Mouse (Mus musculus): ENCODE measurements around the gene Cdc25b. TPM values are rescaled to one million over a fixed set of nuclear protein-coding genes. Genes with fewer than 3 reads are reported as not detected.

The Cdc25b gene
- polyA plus RNA-seq, 1 experiment from 2014 or later, result 36.1 TPM

GRCm38 (mm10) chr2:131206778-131207177, 20.0 kb downstream of the Cdc25b start, which contains the start of gene Ap5s1:
Ap5s1 (plus strand) TSS chr2:131207078.
- no peak within 1 kb of the TSS for H3K4me2 ChIP-seq (ENCODE audit: low read length)
- no peaks in the 10 kb centered on the region for H3K36me3 ChIP-seq (ENCODE audit: insufficient read depth, low read length)
- H3K4me3 ChIP-seq (replicated peaks; ENCODE audit: low read depth, low read length), result no peak within 1 kb of the TSS
- DNase-seq (ENCODE audit: low spot score) (no peak), ATAC-seq (replicated peaks; ENCODE audit: low FRiP score, low read depth) (no peak)
- peaks cover 16% of the 10 kb centered on the region; the same call in 1 of the 2 replicates for H3K4me1 ChIP-seq (replicated peaks; ENCODE audit: insufficient read depth, low read length)
- no peak for TF ChIP-seq CTCF (IDR thresholded peaks at IDR 0.05; ENCODE audit: low read depth)
- H3K9me3 ChIP-seq (replicated peaks; ENCODE audit: low read length), result no peaks in the 10 kb centered on the region
- WGBS, result 67% methylated on average over 4 of the region's 4 CpGs
- no peak within 1 kb of the TSS for H3K27ac ChIP-seq
- no peak within 1 kb of the TSS for H3K9ac ChIP-seq (ENCODE audit: low read depth, low read length)
- no peaks in the 10 kb centered on the region for H3K27me3 ChIP-seq (ENCODE audit: insufficient read depth, low read length)

DNA sequence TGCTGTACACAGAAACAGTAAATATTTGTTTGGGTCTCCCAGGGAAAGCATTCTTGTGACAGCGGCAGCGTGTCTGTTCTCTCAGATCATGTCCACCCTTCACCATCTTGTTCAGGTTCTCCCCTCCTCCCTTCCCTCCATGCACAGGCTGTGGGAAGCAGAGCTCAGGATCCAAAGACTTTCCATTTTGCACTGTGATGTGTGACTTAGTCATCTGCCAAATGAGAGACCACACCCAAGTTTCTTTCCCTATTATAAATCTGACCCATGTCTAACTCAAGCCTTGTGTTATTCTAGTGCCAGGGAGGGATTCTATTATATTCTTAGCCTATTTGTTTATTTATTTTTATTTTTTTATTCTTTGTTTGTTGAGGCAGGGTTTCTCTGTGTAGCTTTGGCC, 21.6 kb downstream of the Cdc25b start:
- Histone ChIP-seq H3K9me3 (replicated peaks; ENCODE audit: low read length) (no peaks in the 10 kb centered on the region), H3K4me1 (replicated peaks; ENCODE audit: insufficient read depth, low read length) (peaks cover 16% of the 10 kb centered on the region; the same call in 1 of the 2 replicates), H3K4me2 (ENCODE audit: low read length) (no peak overlapping the region), H3K27ac (no peak overlapping the region), H3K4me3 (replicated peaks; ENCODE audit: low read depth, low read length) (no peak overlapping the region), H3K9ac (ENCODE audit: low read depth, low read length) (no peak overlapping the region), H3K27me3 (ENCODE audit: insufficient read depth, low read length) (no peaks in the 10 kb centered on the region), H3K36me3 (ENCODE audit: insufficient read depth, low read length) (0 out of 2 replicates have a peak, but pooled peaks cover 8% of the 10 kb centered on the region)
- TF ChIP-seq CTCF (IDR thresholded peaks at IDR 0.05; ENCODE audit: low read depth), result no peak
- DNase-seq (ENCODE audit: low spot score) (no peak), ATAC-seq (replicated peaks; ENCODE audit: low FRiP score, low read depth) (no peak)
- 88% methylated on average over 2 of the region's 2 CpGs for WGBS

DNA sequence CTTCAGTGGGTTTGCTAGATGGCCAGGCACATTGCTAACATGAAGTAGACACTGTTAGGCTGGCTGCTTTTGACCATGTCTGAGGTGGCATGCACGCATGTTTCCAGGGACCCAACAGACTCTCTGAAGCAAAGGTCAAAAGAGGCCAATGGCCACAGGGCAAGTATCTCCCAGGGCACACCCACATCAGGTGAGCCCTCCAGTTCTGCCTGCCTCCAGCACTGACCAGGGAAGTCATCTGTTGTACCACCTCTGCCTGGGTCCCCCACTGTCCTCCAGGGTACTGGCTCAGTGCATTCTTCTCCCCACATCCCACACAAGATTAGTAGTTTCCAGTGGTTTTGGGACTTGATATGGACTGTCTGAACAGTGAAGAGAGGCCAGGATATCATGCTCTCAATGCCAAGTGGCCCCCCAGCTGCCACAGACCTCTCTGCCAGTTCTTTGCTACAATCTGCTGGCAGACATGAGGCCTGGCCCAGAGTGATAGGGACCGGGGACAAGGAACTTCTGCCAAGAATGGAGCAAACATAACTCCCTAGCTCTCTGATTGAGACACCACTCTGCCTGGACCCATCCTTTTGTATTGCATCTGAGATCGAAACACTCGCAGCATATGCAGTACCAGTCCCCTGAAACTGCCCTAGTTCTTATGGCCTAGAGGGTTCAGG, 22.5 kb downstream of the Cdc25b start:
- DNase-seq (ENCODE audit: low spot score) (no peak), ATAC-seq (replicated peaks; ENCODE audit: low FRiP score, low read depth) (no peak)
- no peak for TF ChIP-seq CTCF (IDR thresholded peaks at IDR 0.05; ENCODE audit: low read depth)
- no peak overlapping the region for H3K9ac ChIP-seq (ENCODE audit: low read depth, low read length)
- H3K36me3 ChIP-seq (ENCODE audit: insufficient read depth, low read length), result 0 out of 2 replicates have a peak, but pooled peaks cover 8% of the 10 kb centered on the region
- H3K27me3 ChIP-seq (ENCODE audit: insufficient read depth, low read length), result no peaks in the 10 kb centered on the region
- peaks cover 16% of the 10 kb centered on the region; the same call in 1 of the 2 replicates for H3K4me1 ChIP-seq (replicated peaks; ENCODE audit: insufficient read depth, low read length)
- 75% methylated on average over 4 of the region's 4 CpGs for WGBS
- H3K27ac ChIP-seq, result peak overlapping the region; percentile 92
- H3K4me3 ChIP-seq (replicated peaks; ENCODE audit: low read depth, low read length), result no peak overlapping the region
- H3K4me2 ChIP-seq (ENCODE audit: low read length), result peak overlapping the region; percentile 65; the same call in 1 of the 2 replicates
- H3K9me3 ChIP-seq (replicated peaks; ENCODE audit: low read length), result no peaks in the 10 kb centered on the region

GRCm38 (mm10) chr2:131209969-131210792, 23.4 kb downstream of the Cdc25b start:
- peaks cover 13% of the 10 kb centered on the region; the same call in 1 of the 2 replicates for H3K4me1 ChIP-seq (replicated peaks; ENCODE audit: insufficient read depth, low read length)
- H3K4me2 ChIP-seq (ENCODE audit: low read length), result peak overlapping the region; percentile 65
- DNase-seq (ENCODE audit: low spot score) (peak; percentile 97), ATAC-seq (replicated peaks; ENCODE audit: low FRiP score, low read depth) (peak; percentile 96)
- peak overlapping the region; percentile 76 for H3K9ac ChIP-seq (ENCODE audit: low read depth, low read length)
- 0 out of 2 replicates have a peak, but pooled peaks cover 8% of the 10 kb centered on the region for H3K36me3 ChIP-seq (ENCODE audit: insufficient read depth, low read length)
- peak overlapping the region; percentile 92 for H3K27ac ChIP-seq
- peak overlapping the region; percentile 63 for H3K4me3 ChIP-seq (replicated peaks; ENCODE audit: low read depth, low read length)
- peak; percentile 99 for TF ChIP-seq CTCF (IDR thresholded peaks at IDR 0.05; ENCODE audit: low read depth)
- no peaks in the 10 kb centered on the region for H3K9me3 ChIP-seq (replicated peaks; ENCODE audit: low read length)
- H3K27me3 ChIP-seq (ENCODE audit: insufficient read depth, low read length), result no peaks in the 10 kb centered on the region
- WGBS, result under 1% methylated on average over 50 of the region's 50 CpGs

GRCm38 (mm10) chr2:131211026-131211615, 24.4 kb downstream of the Cdc25b start:
- Histone ChIP-seq H3K4me2 (ENCODE audit: low read length) (peak overlapping the region; percentile 65), H3K9ac (ENCODE audit: low read depth, low read length) (peak overlapping the region; percentile 76), H3K27ac (peak overlapping the region; percentile 92), H3K27me3 (ENCODE audit: insufficient read depth, low read length) (no peaks in the 10 kb centered on the region), H3K9me3 (replicated peaks; ENCODE audit: low read length) (no peaks in the 10 kb centered on the region), H3K4me3 (replicated peaks; ENCODE audit: low read depth, low read length) (peak overlapping the region; percentile 63), H3K36me3 (ENCODE audit: insufficient read depth, low read length) (0 out of 2 replicates have a peak, but pooled peaks cover 8% of the 10 kb centered on the region), H3K4me1 (replicated peaks; ENCODE audit: insufficient read depth, low read length) (peaks cover 12% of the 10 kb centered on the region; the same call in 1 of the 2 replicates)
- no peak for ATAC-seq (replicated peaks; ENCODE audit: low FRiP score, low read depth)
- DNase-seq (ENCODE audit: low spot score), result no peak
- WGBS, result 51% methylated on average over 9 of the region's 9 CpGs
- TF ChIP-seq CTCF (IDR thresholded peaks at IDR 0.05; ENCODE audit: low read depth), result no peak

- H3K36me3 ChIP-seq (ENCODE audit: insufficient read depth, low read length), result 0 out of 2 replicates have a peak, but pooled peaks cover 8% of the 10 kb centered on the region
- no peak overlapping the region for H3K27ac ChIP-seq
- no peak overlapping the region for H3K4me3 ChIP-seq (replicated peaks; ENCODE audit: low read depth, low read length)
- ATAC-seq (replicated peaks; ENCODE audit: low FRiP score, low read depth) (no peak), DNase-seq (ENCODE audit: low spot score) (no peak)
- WGBS, result 80% methylated on average over 7 of the region's 7 CpGs
- no peak overlapping the region for H3K4me2 ChIP-seq (ENCODE audit: low read length)
- H3K4me1 ChIP-seq (replicated peaks; ENCODE audit: insufficient read depth, low read length), result peaks cover 12% of the 10 kb centered on the region; the same call in 1 of the 2 replicates
- no peak overlapping the region for H3K9ac ChIP-seq (ENCODE audit: low read depth, low read length)
- no peak for TF ChIP-seq CTCF (IDR thresholded peaks at IDR 0.05; ENCODE audit: low read depth)
- no peaks in the 10 kb centered on the region for H3K27me3 ChIP-seq (ENCODE audit: insufficient read depth, low read length)
- H3K9me3 ChIP-seq (replicated peaks; ENCODE audit: low read length), result no peaks in the 10 kb centered on the region
Observed at GRCm38 (mm10) chr2:131213773-131214172, 27.0 kb downstream of the Cdc25b start.
